Mouse (Mus musculus) kidney, postnatal 4 days (tissue): ENCODE data around the gene B3gnt5.
"Not testable (repeated sequence)": the region's sequence is repeated elsewhere in the genome, so short reads cannot be mapped to it uniquely, and the experiment has no call there.

ENCODE experiments used
- DNase-seq, 2 experiments: peaks; one replicate each; pipeline ENCODE4 v3.0.0; 2021; ENCODE audit warnings: mixed read lengths in 2 of 2

The B3gnt5 gene

GRCm38 (mm10) chr16:19760074-19760473 is at the start of gene B3gnt5:
Gene B3gnt5 (plus strand): TSS chr16:19760208.
- peak; percentile 73 to 82 for DNase-seq

DNA sequence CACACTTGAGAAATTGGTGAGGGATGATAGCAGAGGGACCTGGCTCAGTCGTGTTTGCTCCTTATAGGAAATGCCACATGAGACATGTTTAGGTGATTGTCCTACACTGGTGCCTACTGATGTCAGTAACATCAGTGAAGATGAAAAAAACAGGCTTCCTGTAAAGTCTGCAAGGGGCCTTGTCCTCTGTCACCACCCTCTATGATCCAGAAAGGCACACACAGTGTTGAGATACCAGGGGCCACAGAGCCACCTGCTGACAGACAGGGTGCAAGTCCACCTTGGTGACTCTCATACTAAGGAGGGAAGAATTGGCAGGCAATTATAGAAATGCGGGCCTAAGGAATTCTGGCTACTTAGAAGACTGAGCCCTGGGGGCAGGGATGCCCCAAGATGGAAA is 39.0 kb upstream of the B3gnt5 start:
- no peak for DNase-seq

GRCm38 (mm10) chr16:19724139-19724538 is 35.9 kb upstream of the B3gnt5 start:
- not testable (repeated sequence) for DNase-seq

GRCm38 (mm10) chr16:19732896-19733295 is 27.1 kb upstream of the B3gnt5 start:
- no peak for DNase-seq

DNA sequence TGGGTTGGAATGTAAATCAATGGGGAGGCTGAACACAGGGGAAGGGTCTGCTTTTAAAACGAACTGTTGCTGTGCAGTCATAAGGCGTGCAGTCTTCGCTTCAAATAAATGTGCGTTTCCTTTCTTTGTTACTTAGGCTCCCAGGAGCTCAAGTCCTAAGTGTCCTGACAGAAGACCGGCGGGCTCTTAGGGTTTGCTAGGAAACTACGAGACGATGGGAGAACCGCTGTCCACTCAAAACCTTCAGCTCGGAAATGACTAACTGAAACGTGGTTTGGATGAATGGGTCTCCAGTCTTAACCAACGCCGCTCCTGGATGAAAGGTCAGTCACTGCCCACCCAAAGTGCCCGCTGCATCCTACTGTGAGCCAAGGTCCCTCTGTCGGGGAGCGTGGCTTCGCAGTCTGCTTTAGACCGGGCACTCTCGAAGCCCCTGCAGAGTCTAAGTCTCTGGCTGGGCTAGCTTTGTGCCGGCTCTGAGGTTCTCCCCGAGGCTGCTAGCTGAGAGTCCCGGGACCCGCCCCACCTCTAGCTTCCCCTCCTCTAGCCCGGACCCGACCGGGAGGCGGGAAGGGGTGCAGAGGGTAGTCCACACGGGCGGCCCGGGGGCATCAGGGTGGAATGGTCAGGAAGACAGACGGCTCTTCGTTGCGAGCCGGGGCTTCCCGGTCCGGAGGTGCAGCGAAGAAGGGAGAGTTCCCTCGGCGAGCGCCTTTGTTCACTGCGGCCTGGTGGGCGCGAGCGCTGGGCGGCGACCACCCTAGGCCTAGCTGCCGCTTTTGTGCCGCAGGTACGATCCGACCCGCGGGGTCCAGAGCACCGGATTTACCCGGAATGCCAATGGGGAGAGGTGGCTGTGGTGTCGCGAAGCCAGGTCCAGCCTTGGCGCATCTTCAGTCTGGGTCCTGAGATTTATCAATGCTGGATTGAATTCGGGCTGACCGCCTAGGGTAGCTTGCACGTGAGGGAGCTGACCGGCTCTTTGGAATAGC is 793 bp downstream of the B3gnt5 start:
- DNase-seq = peak; percentile 44 to 56

DNA sequence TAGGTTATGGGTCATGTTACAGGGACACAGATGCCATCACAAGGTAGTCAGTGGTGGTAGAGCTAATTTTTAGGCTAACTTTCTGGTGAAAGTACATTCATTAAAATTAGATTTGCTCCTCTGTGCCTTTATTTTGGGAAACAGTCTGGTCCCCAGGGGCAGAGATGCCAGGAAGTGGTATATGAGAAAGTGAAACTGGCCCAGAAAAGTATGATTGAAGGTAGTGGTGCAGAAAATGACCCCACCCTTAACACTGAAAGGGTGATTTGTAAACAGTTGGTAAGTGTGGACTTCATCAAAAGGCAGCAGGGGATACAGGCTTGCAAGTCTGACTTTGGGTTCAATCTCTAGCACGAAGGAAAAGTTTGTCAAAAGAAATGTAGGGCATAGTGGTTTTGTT is 1.7 kb downstream of the B3gnt5 start:
- DNase-seq = no peak

GRCm38 (mm10) chr16:19766107-19766506 is 6.1 kb downstream of the B3gnt5 start:
- DNase-seq = peak in 1 of 2 experiments; percentile 2

GRCm38 (mm10) chr16:19768046-19768445 is 8.0 kb downstream of the B3gnt5 start:
- DNase-seq = no peak

GRCm38 (mm10) chr16:19772013-19772412 is 12.0 kb downstream of the B3gnt5 start:
- DNase-seq = no peak

GRCm38 (mm10) chr16:19786386-19787090 is 26.5 kb downstream of the B3gnt5 start:
- DNase-seq = peak; percentile 7 to 10

GRCm38 (mm10) chr16:19789914-19790313 is 29.9 kb downstream of the B3gnt5 start:
- no peak for DNase-seq

DNA sequence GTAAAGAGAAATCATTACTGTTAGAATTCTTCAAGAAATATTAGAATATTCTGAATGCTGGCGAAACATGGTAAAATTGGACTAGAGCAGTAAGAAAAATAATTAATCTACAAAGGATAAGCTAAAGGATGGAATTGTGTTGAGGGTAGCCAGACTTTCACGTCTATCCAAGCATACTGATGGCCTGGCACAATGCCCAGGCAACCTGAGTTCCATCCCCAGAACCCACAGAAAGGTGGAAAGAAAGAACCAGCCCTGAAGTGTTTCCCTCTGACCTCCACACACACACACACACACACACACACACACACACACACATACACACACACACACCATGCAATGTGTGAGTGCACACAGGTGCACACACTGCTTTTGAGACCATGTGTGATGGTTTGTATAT is 58.8 kb downstream of the B3gnt5 start:
- no peak for DNase-seq
